Mouse (Mus musculus) urinary bladder, postnatal 36 days (tissue): Measurements from ENCODE around the gene Nras.
A peak's percentile ranks its signal among the peaks of the same experiment; 100 is the strongest.

Experiments used
- DNase-seq, 2 experiments: peaks; one replicate each; pipeline ENCODE4 v3.0.0; 2022; ENCODE audit warnings: low spot score in 2 of 2, mixed read lengths in 1 of 2

Gene Nras

DNA sequence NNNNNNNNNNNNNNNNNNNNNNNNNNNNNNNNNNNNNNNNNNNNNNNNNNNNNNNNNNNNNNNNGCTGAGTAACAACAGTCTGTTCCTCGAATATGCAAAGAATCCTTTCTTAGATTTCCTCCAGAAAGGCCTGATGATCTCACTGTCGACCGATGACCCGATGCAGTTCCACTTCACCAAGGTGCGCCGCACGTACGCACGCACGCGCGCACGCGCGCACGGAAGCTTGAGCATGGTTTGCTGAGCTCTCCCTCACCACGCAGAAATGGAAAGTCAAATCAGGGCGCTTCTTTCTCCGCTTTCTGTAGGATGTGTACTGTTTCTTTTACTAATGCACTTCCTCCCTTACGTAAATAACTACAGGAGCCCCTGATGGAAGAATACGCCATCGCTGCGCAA, 40.6 kb downstream of the Nras start:
- DNase-seq = no peak

DNA sequence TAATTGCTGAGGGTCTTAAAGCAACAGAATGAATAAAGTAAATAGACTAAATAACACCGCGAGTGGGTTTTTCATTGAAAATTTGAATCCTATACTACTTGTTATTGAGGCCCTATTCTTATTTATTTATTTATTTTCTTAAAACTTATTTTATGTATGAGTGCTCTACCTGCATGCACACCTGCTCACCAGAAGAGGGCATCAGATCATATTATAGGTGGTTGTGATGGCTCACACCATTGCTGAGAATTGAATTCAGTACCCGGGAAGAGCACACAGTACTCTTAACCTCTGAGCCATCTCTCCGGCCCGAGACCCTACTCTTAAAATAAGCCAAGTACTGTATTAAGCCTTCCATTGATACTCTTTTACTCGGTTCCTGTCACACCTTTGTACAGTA, 41.6 kb downstream of the Nras start:
- DNase-seq = no peak

DNA sequence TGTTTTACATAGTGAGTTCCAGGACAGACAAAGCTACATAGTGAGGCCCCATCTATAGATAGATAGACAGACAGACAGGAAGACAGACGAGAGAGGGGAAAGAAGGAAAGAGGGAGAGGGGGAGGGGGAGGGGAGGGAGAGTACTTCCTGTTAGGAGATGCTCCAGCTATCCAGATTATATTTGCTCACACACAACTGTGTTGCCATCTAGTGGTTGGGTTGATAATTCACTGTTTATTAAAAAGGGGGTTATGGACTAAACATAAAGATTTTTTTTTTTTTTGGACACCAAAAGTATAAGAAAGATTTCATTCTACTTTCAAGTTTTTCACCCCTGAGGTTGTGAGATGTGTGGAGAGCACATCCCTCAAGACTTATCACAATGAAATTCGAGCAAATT, 42.6 kb downstream of the Nras start:
- no peak for DNase-seq

DNA sequence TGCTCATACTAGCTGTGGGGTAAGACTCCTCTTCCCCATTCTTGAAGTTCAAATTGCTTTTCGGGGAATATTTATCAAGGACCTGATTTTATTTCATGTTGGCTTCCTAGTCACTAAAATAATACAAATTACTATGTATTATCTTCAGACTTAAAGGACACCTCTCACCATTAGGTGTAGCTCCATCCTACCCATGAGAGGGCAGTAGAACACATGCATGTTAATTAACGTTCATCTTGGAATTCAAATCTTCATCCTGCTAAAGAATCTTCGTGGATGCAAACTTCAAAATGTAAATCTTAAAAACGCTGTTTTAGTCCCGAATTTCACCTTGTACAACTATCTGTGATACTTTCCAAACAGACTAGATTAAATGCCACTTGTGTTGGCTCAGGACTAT, 43.1 kb downstream of the Nras start:
- DNase-seq = no peak

GRCm38 (mm10) chr3:103101909-103102308, 43.8 kb downstream of the Nras start:
- DNase-seq = peak in 1 of 2 experiments; percentile 14

- peak; percentile 97 to 99 for DNase-seq
These were observed 44.6 kb downstream of the Nras start, which contains the start of gene Dennd2c for GRCm38 (mm10) chr3:103102454-103103390. TSS of gene Dennd2c (plus strand) at chr3:103102604.

- DNase-seq = no peak
These were observed 49.6 kb downstream of the Nras start for GRCm38 (mm10) chr3:103107565-103108240.

- no peak for DNase-seq
These were observed 54.1 kb downstream of the Nras start for GRCm38 (mm10) chr3:103112216-103112615.
